Mouse (Mus musculus): Measurements from ENCODE around the gene Fgd5. TPM values are rescaled to one million over a fixed set of nuclear protein-coding genes. Genes with fewer than 3 reads are reported as not detected.

The Fgd5 gene
- polyA plus RNA-seq, 1 experiment, result 5.6 TPM

- Histone ChIP-seq H3K36me3 (ENCODE audit: control insufficient read depth, insufficient read depth, low read length) (no peaks in the 10 kb centered on the region), H3K27ac (ENCODE audit: control insufficient read depth, insufficient read depth, low read length) (no peak overlapping the region), H3K27me3 (ENCODE audit: control insufficient read depth, insufficient read depth, low read length) (no peaks in the 10 kb centered on the region), H3K4me1 (replicated peaks; ENCODE audit: control insufficient read depth, insufficient read depth, low read length) (peaks cover 2% of the 10 kb centered on the region; the same call in 1 of the 2 replicates), H3K4me3 (ENCODE audit: control insufficient read depth, insufficient read depth, low read length) (no peak overlapping the region)
- 92% methylated on average over 4 of the region's 4 CpGs for WGBS
- no peak for DNase-seq
- TF ChIP-seq CTCF (IDR thresholded peaks at IDR 0.05; ENCODE audit: borderline replicate concordance, control insufficient read depth, extremely low read depth, insufficient read depth, low read length, poor library complexity) (no peak), POLR2A (IDR thresholded peaks at IDR 0.05; ENCODE audit: control insufficient read depth, extremely low read depth, insufficient read depth, low read length, poor library complexity) (no peak)
Observed at GRCm38 (mm10) chr6:92089982-92090381, 111.3 kb downstream of the Fgd5 start.

- H3K4me1 ChIP-seq (replicated peaks; ENCODE audit: control insufficient read depth, insufficient read depth, low read length), result peaks cover 2% of the 10 kb centered on the region; the same call in 1 of the 2 replicates
- no peak for DNase-seq
- 5% methylated on average over 4 of the region's 4 CpGs for WGBS
- peak overlapping the region; percentile 81 for H3K4me3 ChIP-seq (ENCODE audit: control insufficient read depth, insufficient read depth, low read length)
- TF ChIP-seq CTCF (IDR thresholded peaks at IDR 0.05; ENCODE audit: borderline replicate concordance, control insufficient read depth, extremely low read depth, insufficient read depth, low read length, poor library complexity), result no peak
- H3K36me3 ChIP-seq (ENCODE audit: control insufficient read depth, insufficient read depth, low read length), result no peaks in the 10 kb centered on the region
- peak overlapping the region; percentile 68 for H3K27ac ChIP-seq (ENCODE audit: control insufficient read depth, insufficient read depth, low read length)
- H3K27me3 ChIP-seq (ENCODE audit: control insufficient read depth, insufficient read depth, low read length), result no peaks in the 10 kb centered on the region
Observed at GRCm38 (mm10) chr6:92090497-92090896, 111.8 kb downstream of the Fgd5 start.

GRCm38 (mm10) chr6:92091130-92091591 lies 112.5 kb downstream of the Fgd5 start, which contains the start of gene Nr2c2:
Gene Nr2c2 (plus strand): TSS chr6:92091390.
- Histone ChIP-seq H3K4me3 (ENCODE audit: control insufficient read depth, insufficient read depth, low read length) (peak within 1 kb of the TSS; percentile 81), H3K4me1 (replicated peaks; ENCODE audit: control insufficient read depth, insufficient read depth, low read length) (peaks cover 2% of the 10 kb centered on the region; the same call in 1 of the 2 replicates), H3K36me3 (ENCODE audit: control insufficient read depth, insufficient read depth, low read length) (no peaks in the 10 kb centered on the region), H3K27me3 (ENCODE audit: control insufficient read depth, insufficient read depth, low read length) (no peaks in the 10 kb centered on the region), H3K27ac (ENCODE audit: control insufficient read depth, insufficient read depth, low read length) (peak within 1 kb of the TSS; percentile 83)
- TF ChIP-seq POLR2A (IDR thresholded peaks at IDR 0.05; ENCODE audit: control insufficient read depth, extremely low read depth, insufficient read depth, low read length, poor library complexity) (peak; percentile 82), CTCF (IDR thresholded peaks at IDR 0.05; ENCODE audit: borderline replicate concordance, control insufficient read depth, extremely low read depth, insufficient read depth, low read length, poor library complexity) (no peak)
- DNase-seq, result peak; percentile 90
- under 1% methylated on average over 47 of the region's 58 CpGs for WGBS

- H3K4me3 ChIP-seq (ENCODE audit: control insufficient read depth, insufficient read depth, low read length), result peak overlapping the region; percentile 81
- TF ChIP-seq POLR2A (IDR thresholded peaks at IDR 0.05; ENCODE audit: control insufficient read depth, extremely low read depth, insufficient read depth, low read length, poor library complexity), result peak; percentile 88
- peak; percentile 64; the same call in 1 of the 2 replicates for TF ChIP-seq CTCF (IDR thresholded peaks at IDR 0.05; ENCODE audit: borderline replicate concordance, control insufficient read depth, extremely low read depth, insufficient read depth, low read length, poor library complexity)
- peaks cover 2% of the 10 kb centered on the region; the same call in 1 of the 2 replicates for H3K4me1 ChIP-seq (replicated peaks; ENCODE audit: control insufficient read depth, insufficient read depth, low read length)
- DNase-seq, result peak; percentile 100
- peak overlapping the region; percentile 83 for H3K27ac ChIP-seq (ENCODE audit: control insufficient read depth, insufficient read depth, low read length)
- WGBS, result under 1% methylated on average over 76 of the region's 81 CpGs
- H3K36me3 ChIP-seq (ENCODE audit: control insufficient read depth, insufficient read depth, low read length), result no peaks in the 10 kb centered on the region
- H3K27me3 ChIP-seq (ENCODE audit: control insufficient read depth, insufficient read depth, low read length), result no peaks in the 10 kb centered on the region
Observed at GRCm38 (mm10) chr6:92091767-92092489, 113.2 kb downstream of the Fgd5 start.

GRCm38 (mm10) chr6:92092737-92093136 lies 114.1 kb downstream of the Fgd5 start:
- Histone ChIP-seq H3K36me3 (ENCODE audit: control insufficient read depth, insufficient read depth, low read length) (no peaks in the 10 kb centered on the region), H3K4me1 (replicated peaks; ENCODE audit: control insufficient read depth, insufficient read depth, low read length) (peaks cover 2% of the 10 kb centered on the region; the same call in 1 of the 2 replicates), H3K4me3 (ENCODE audit: control insufficient read depth, insufficient read depth, low read length) (peak overlapping the region; percentile 74), H3K27me3 (ENCODE audit: control insufficient read depth, insufficient read depth, low read length) (no peaks in the 10 kb centered on the region), H3K27ac (ENCODE audit: control insufficient read depth, insufficient read depth, low read length) (peak overlapping the region; percentile 77; the same call in 1 of the 2 replicates)
- 17% methylated on average over 3 of the region's 3 CpGs for WGBS
- DNase-seq, result no peak
- TF ChIP-seq CTCF (IDR thresholded peaks at IDR 0.05; ENCODE audit: borderline replicate concordance, control insufficient read depth, extremely low read depth, insufficient read depth, low read length, poor library complexity), result no peak
- TF ChIP-seq POLR2A (IDR thresholded peaks at IDR 0.05; ENCODE audit: control insufficient read depth, extremely low read depth, insufficient read depth, low read length, poor library complexity), result no peak

GRCm38 (mm10) chr6:92093869-92094268 lies 115.2 kb downstream of the Fgd5 start:
- WGBS, result 89% methylated on average over 2 of the region's 2 CpGs

More at GRCm38 (mm10) chr6:92093869-92094268, 115.2 kb downstream of the Fgd5 start:
- TF ChIP-seq POLR2A (IDR thresholded peaks at IDR 0.05; ENCODE audit: control insufficient read depth, extremely low read depth, insufficient read depth, low read length, poor library complexity) (no peak), CTCF (IDR thresholded peaks at IDR 0.05; ENCODE audit: borderline replicate concordance, control insufficient read depth, extremely low read depth, insufficient read depth, low read length, poor library complexity) (no peak)
- H3K36me3 ChIP-seq (ENCODE audit: control insufficient read depth, insufficient read depth, low read length), result no peaks in the 10 kb centered on the region
- no peak for DNase-seq
- no peak overlapping the region for H3K27ac ChIP-seq (ENCODE audit: control insufficient read depth, insufficient read depth, low read length)
- H3K4me1 ChIP-seq (replicated peaks; ENCODE audit: control insufficient read depth, insufficient read depth, low read length), result peaks cover 2% of the 10 kb centered on the region; the same call in 1 of the 2 replicates
- H3K27me3 ChIP-seq (ENCODE audit: control insufficient read depth, insufficient read depth, low read length), result no peaks in the 10 kb centered on the region
- no peak overlapping the region for H3K4me3 ChIP-seq (ENCODE audit: control insufficient read depth, insufficient read depth, low read length)

Measured in thymus, adult 2 months (tissue).